Comparison of ENCODE assay signal across 8 mouse cellular contexts in the genomic region with DNA sequence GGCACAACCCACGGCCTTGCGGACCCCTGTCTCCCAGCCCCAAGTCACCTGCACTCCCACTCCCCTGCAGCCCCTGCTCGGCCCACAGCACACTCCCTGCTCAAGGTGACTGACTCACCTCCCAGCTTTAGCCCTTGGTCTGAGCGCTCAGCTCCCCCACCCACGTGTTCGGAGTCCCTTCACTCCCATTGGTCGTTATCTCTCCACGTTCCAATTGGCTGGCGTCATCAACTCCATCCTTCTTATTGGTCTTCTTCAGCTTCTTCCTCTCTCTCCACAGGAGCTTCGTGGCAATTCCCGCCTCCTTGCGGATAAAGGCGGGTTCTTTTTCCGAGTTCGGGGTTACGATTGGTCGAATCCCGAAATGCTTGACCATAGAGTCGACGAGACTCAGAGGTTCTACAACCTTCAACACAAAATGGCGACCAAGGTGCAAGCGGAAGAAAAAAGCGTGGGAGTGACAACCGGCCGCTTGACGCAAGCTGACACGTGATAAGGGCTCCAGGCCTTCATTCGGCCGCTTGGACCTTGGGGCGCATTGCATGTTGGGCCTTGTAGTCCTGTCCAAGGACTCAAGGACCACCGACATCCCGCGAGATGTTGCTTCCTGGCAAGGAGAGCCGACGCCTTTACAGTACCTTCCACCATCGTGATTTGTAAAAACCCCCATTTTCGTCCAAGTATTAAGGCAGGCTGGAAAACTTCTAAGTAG. TPM values are rescaled to one million over a fixed set of nuclear protein-coding genes. Genes with fewer than 3 reads are reported as not detected.
DNase-seq lines count a peak whose midpoint lies in the region; ATAC-seq and TF ChIP-seq lines count a peak whose summit lies in the region.

A gene (minus strand): TSS at position 162 of the 712 bp plus-strand sequence.

- in situ Hi-C loops in ES-E14 (cut with MboI; ENCODE audit: low sequenced_read_pairs in 2 of 2, unreplicated experiment in 2 of 2): no loop called here

- ATAC-seq in forebrain, embryonic 15.5 days (replicated peaks): peak; percentile 98
- peak; percentile 92 for ATAC-seq in neutrophil, adult 5-6 weeks (ENCODE audit: extremely low read depth, insufficient number of reproducible peaks, low FRiP score, poor library complexity, severe bottlenecking)

- H3K36me3 ChIP-seq in ES-E14 (ENCODE audit: control insufficient read depth, insufficient read depth, low read length, poor library complexity, severe bottlenecking): peaks cover 12% of the 10 kb centered on the region
- H3K36me3 ChIP-seq in forebrain, embryonic 15.5 days: peaks cover 13% of the 10 kb centered on the region

- peak within 1 kb of the TSS; percentile 68 for H3K4me2 ChIP-seq in forebrain, embryonic 15.5 days (replicated peaks)

- under 1% methylated on average over 37 of the region's 37 CpGs for WGBS in forebrain, embryonic 15.5 days
- WGBS in lung, adult 2 months: under 1% methylated on average over 37 of the region's 37 CpGs

- H3K4me1 ChIP-seq in ES-E14 (ENCODE audit: control insufficient read depth in 2 of 2, insufficient read depth in 2 of 2, low read length in 2 of 2, poor library complexity in 1 of 2): 0 out of 4 replicates have a peak, but pooled peaks cover 0 to 2% of the 10 kb centered on the region in 2 experiments
- H3K4me1 ChIP-seq in forebrain, embryonic 15.5 days: peaks cover 21% of the 10 kb centered on the region
- H3K4me1 ChIP-seq in lung, adult 2 months (ENCODE audit: control insufficient read depth, insufficient read depth, low read length): peaks cover 6% of the 10 kb centered on the region; the same call in 1 of the 2 replicates

- peak within 1 kb of the TSS; percentile 87 to 93 for H3K4me3 ChIP-seq in ES-E14 (ENCODE audit: insufficient read depth in 1 of 2, low read depth in 1 of 2, low read length in 2 of 2, poor library complexity in 1 of 2, severe bottlenecking in 1 of 2)
- H3K4me3 ChIP-seq in forebrain, embryonic 15.5 days: peak within 1 kb of the TSS; percentile 68
- peak within 1 kb of the TSS; percentile 89 for H3K4me3 ChIP-seq in lung, adult 2 months (replicated peaks; ENCODE audit: extremely low read depth, low read depth, low read length)

- intact Hi-C loops in heart, postnatal 25 days (cut with DNase I): loop anchor here (5.0 kb wide), 1 partner anchor 38 kb away; no protein-coding TSS in a partner anchor

- no peaks in the 10 kb centered on the region for H3K27me3 ChIP-seq in forebrain, embryonic 15.5 days

- H3K9me3 ChIP-seq in ES-E14 (ENCODE audit: control insufficient read depth, insufficient read depth, low read depth, low read length): no peaks in the 10 kb centered on the region
- H3K9me3 ChIP-seq in forebrain, embryonic 15.5 days: no peaks in the 10 kb centered on the region

- peak; percentile 93; the same call in 1 of the 2 replicates for TF ChIP-seq POLR2A in lung, adult 2 months (IDR thresholded peaks at IDR 0.05; ENCODE audit: borderline replicate concordance, extremely low read depth, low read depth, low read length)

- H3K27ac ChIP-seq in ES-E14 (ENCODE audit: insufficient read depth, low read depth, low read length, poor library complexity, severe bottlenecking): peak within 1 kb of the TSS; percentile 72
- peak within 1 kb of the TSS; percentile 87 for H3K27ac ChIP-seq in forebrain, embryonic 15.5 days (replicated peaks)

- peak within 1 kb of the TSS; percentile 94 for H3K9ac ChIP-seq in ES-E14 (ENCODE audit: insufficient read depth, low read depth, low read length, poor library complexity, severe bottlenecking)
- peak within 1 kb of the TSS; percentile 68 for H3K9ac ChIP-seq in forebrain, embryonic 15.5 days (replicated peaks)

- DNase-seq in ES-E14 (ENCODE audit: low read depth, low spot score): peak; percentile 99
- peak; percentile 100 for DNase-seq in cerebellum, adult 11-12 months
- DNase-seq in heart, postnatal 25 days (ENCODE audit: low spot score): peak; percentile 100
- peak; percentile 100 for DNase-seq in layer of hippocampus, adult 18-20 months (ENCODE audit: low spot score in 2 of 2)
- peak; percentile 99 for DNase-seq in lung, adult 2 months
- DNase-seq in thymus, adult 18-20 months: peak; percentile 98 to 100

- no peak for TF ChIP-seq CTCF in lung, adult 2 months (IDR thresholded peaks at IDR 0.05; ENCODE audit: insufficient read depth, low read length)

TF ChIP-seq in ES-E14, 5 proteins besides CTCF, POLR2A, EP300 and RAD21:
- no peak; the same call in none of the 2 replicates for TF ChIP-seq ZNF384 (IDR thresholded peaks at IDR 0.05; ENCODE audit: low read depth, low read length)
- peak; percentile 92 for TF ChIP-seq CHD2 (IDR thresholded peaks at IDR 0.05; ENCODE audit: low read depth, low read length)
- TF ChIP-seq MAFK (IDR thresholded peaks at IDR 0.05; ENCODE audit: insufficient read depth, low read depth, low read length): no peak
- TF ChIP-seq HCFC1 (IDR thresholded peaks at IDR 0.05; ENCODE audit: borderline replicate concordance, insufficient read depth, low read length): peak; percentile 92
- TF ChIP-seq ZC3H11A (IDR thresholded peaks at IDR 0.05; ENCODE audit: borderline replicate concordance, low read depth, low read length): no peak

RNA-seq across cellular contexts. Expression of the gene that starts here (rescaled TPM):
- total RNA-seq in ES-E14 (2012; rRNA removed): 726 and 963 TPM in 2 replicates
- 409 and 467 TPM in 2 replicates for polyA plus RNA-seq in forebrain, embryonic 15.5 days (2015; fragmentation: Nextera tagmentation; extraction: Ambion mirVana)
- total RNA-seq in heart, postnatal 25 days (2021): 1,000 to 10,000 TPM; 3,505 to 3,833 TPM
- total RNA-seq in layer of hippocampus, adult 18-20 months (2021): 100 to 1,000 TPM; 370 to 408 TPM
- 235 and 352 TPM in 2 replicates for polyA plus RNA-seq in lung, adult 2 months (2012; rRNA removed)
- total RNA-seq in neutrophil, adult 5-6 weeks (2017): 7.6 and 10.8 TPM in 2 replicates

Comparison
In these comparisons a context has a peak if more than half of its experiments do, and no peak if none do; other contexts are left out.
1. Peak in every context shown above with its lines: DNase-seq, ATAC-seq, H3K4me3 ChIP-seq and H3K27ac ChIP-seq.
2. RNA of the gene that starts here (total RNA-seq): 3,505 to 3,833 TPM in heart, postnatal 25 days, 726 to 963 TPM in ES-E14 and 370 to 408 TPM in layer of hippocampus, adult 18-20 months; 7.6 to 10.8 TPM in neutrophil, adult 5-6 weeks; every median in the first group is over 10 times any median in the second.